Mouse (Mus musculus): ENCODE measurements around the gene Gm20431. TPM values are rescaled to one million over a fixed set of nuclear protein-coding genes. Genes with fewer than 3 reads are reported as not detected.
A peak's percentile ranks its signal among the peaks of the same experiment; 100 is the strongest.

The Gm20431 gene
- polyA plus RNA-seq, 1 experiment from 2014 or later: 2.0 TPM

- Histone ChIP-seq H3K4me2 (ENCODE audit: low read depth, low read length) (peak overlapping the region; percentile 21), H3K27ac (ENCODE audit: low read length) (peak overlapping the region; percentile 86), H3K27me3 (replicated peaks; ENCODE audit: control insufficient read depth, insufficient read depth, low read length) (no peaks in the 10 kb centered on the region), H3K9ac (ENCODE audit: low read depth, low read length) (peak overlapping the region; percentile 45), H3K9me3 (ENCODE audit: control insufficient read depth, low read length) (no peaks in the 10 kb centered on the region; the same call in 1 of the 2 replicates), H3K4me1 (ENCODE audit: control insufficient read depth, insufficient read depth, low read length) (peaks cover 20% of the 10 kb centered on the region), H3K36me3 (ENCODE audit: control insufficient read depth, insufficient read depth, low read length) (no peaks in the 10 kb centered on the region), H3K4me3 (ENCODE audit: low read length) (no peak overlapping the region)
- peak; percentile 76 for ATAC-seq
- 37% methylated on average over 5 of the region's 5 CpGs for WGBS
Observed at GRCm38 (mm10) chr2:167697902-167698301, 36.6 kb upstream of the Gm20431 start.

GRCm38 (mm10) chr2:167696143-167696542, 34.8 kb upstream of the Gm20431 start:
- Histone ChIP-seq H3K9me3 (ENCODE audit: control insufficient read depth, low read length) (no peaks in the 10 kb centered on the region; the same call in 1 of the 2 replicates), H3K4me2 (ENCODE audit: low read depth, low read length) (no peak overlapping the region), H3K4me3 (ENCODE audit: low read length) (no peak overlapping the region), H3K36me3 (ENCODE audit: control insufficient read depth, insufficient read depth, low read length) (peaks cover 4% of the 10 kb centered on the region; the same call in 1 of the 2 replicates), H3K4me1 (ENCODE audit: control insufficient read depth, insufficient read depth, low read length) (peaks cover 27% of the 10 kb centered on the region), H3K27ac (ENCODE audit: low read length) (peak overlapping the region; percentile 63), H3K9ac (ENCODE audit: low read depth, low read length) (peak overlapping the region; percentile 46), H3K27me3 (replicated peaks; ENCODE audit: control insufficient read depth, insufficient read depth, low read length) (no peaks in the 10 kb centered on the region)
- no peak for ATAC-seq
- 78% methylated on average over 7 of the region's 7 CpGs for WGBS

GRCm38 (mm10) chr2:167695491-167695890, 34.2 kb upstream of the Gm20431 start:
- Histone ChIP-seq H3K4me3 (ENCODE audit: low read length) (no peak overlapping the region), H3K9ac (ENCODE audit: low read depth, low read length) (peak overlapping the region; percentile 46; the same call in 1 of the 2 replicates), H3K27me3 (replicated peaks; ENCODE audit: control insufficient read depth, insufficient read depth, low read length) (no peaks in the 10 kb centered on the region), H3K4me1 (ENCODE audit: control insufficient read depth, insufficient read depth, low read length) (peaks cover 32% of the 10 kb centered on the region), H3K9me3 (ENCODE audit: control insufficient read depth, low read length) (no peaks in the 10 kb centered on the region; the same call in 1 of the 2 replicates), H3K36me3 (ENCODE audit: control insufficient read depth, insufficient read depth, low read length) (peaks cover 4% of the 10 kb centered on the region; the same call in 1 of the 2 replicates), H3K4me2 (ENCODE audit: low read depth, low read length) (no peak overlapping the region), H3K27ac (ENCODE audit: low read length) (peak overlapping the region; percentile 63)
- 82% methylated on average over 14 of the region's 14 CpGs for WGBS
- no peak for ATAC-seq

GRCm38 (mm10) chr2:167694963-167695362, 33.7 kb upstream of the Gm20431 start:
- Histone ChIP-seq H3K36me3 (ENCODE audit: control insufficient read depth, insufficient read depth, low read length) (peaks cover 4% of the 10 kb centered on the region; the same call in 1 of the 2 replicates), H3K27ac (ENCODE audit: low read length) (no peak overlapping the region), H3K4me2 (ENCODE audit: low read depth, low read length) (no peak overlapping the region), H3K4me1 (ENCODE audit: control insufficient read depth, insufficient read depth, low read length) (peaks cover 34% of the 10 kb centered on the region), H3K9ac (ENCODE audit: low read depth, low read length) (no peak overlapping the region), H3K9me3 (ENCODE audit: control insufficient read depth, low read length) (no peaks in the 10 kb centered on the region; the same call in 1 of the 2 replicates), H3K27me3 (replicated peaks; ENCODE audit: control insufficient read depth, insufficient read depth, low read length) (no peaks in the 10 kb centered on the region), H3K4me3 (ENCODE audit: low read length) (no peak overlapping the region)
- 94% methylated on average over 7 of the region's 7 CpGs for WGBS
- ATAC-seq: no peak

GRCm38 (mm10) chr2:167694244-167694643, 32.9 kb upstream of the Gm20431 start:
- H3K4me1 ChIP-seq (ENCODE audit: control insufficient read depth, insufficient read depth, low read length): peaks cover 34% of the 10 kb centered on the region
- no peak overlapping the region for H3K9ac ChIP-seq (ENCODE audit: low read depth, low read length)
- H3K36me3 ChIP-seq (ENCODE audit: control insufficient read depth, insufficient read depth, low read length): peaks cover 4% of the 10 kb centered on the region; the same call in 1 of the 2 replicates
- no peak for ATAC-seq
- WGBS: 44% methylated on average over 1 of the region's 1 CpGs
- no peaks in the 10 kb centered on the region; the same call in 1 of the 2 replicates for H3K9me3 ChIP-seq (ENCODE audit: control insufficient read depth, low read length)
- H3K27ac ChIP-seq (ENCODE audit: low read length): no peak overlapping the region
- no peak overlapping the region for H3K4me2 ChIP-seq (ENCODE audit: low read depth, low read length)
- no peak overlapping the region for H3K4me3 ChIP-seq (ENCODE audit: low read length)
- no peaks in the 10 kb centered on the region for H3K27me3 ChIP-seq (replicated peaks; ENCODE audit: control insufficient read depth, insufficient read depth, low read length)

GRCm38 (mm10) chr2:167693540-167693939, 32.2 kb upstream of the Gm20431 start:
- H3K36me3 ChIP-seq (ENCODE audit: control insufficient read depth, insufficient read depth, low read length): peaks cover 4% of the 10 kb centered on the region; the same call in 1 of the 2 replicates
- H3K4me2 ChIP-seq (ENCODE audit: low read depth, low read length): no peak overlapping the region
- no peak overlapping the region for H3K4me3 ChIP-seq (ENCODE audit: low read length)
- H3K27ac ChIP-seq (ENCODE audit: low read length): no peak overlapping the region
- no peaks in the 10 kb centered on the region for H3K27me3 ChIP-seq (replicated peaks; ENCODE audit: control insufficient read depth, insufficient read depth, low read length)
- no peak overlapping the region for H3K9ac ChIP-seq (ENCODE audit: low read depth, low read length)
- no peaks in the 10 kb centered on the region; the same call in 1 of the 2 replicates for H3K9me3 ChIP-seq (ENCODE audit: control insufficient read depth, low read length)
- ATAC-seq: no peak
- H3K4me1 ChIP-seq (ENCODE audit: control insufficient read depth, insufficient read depth, low read length): peaks cover 34% of the 10 kb centered on the region
- WGBS: 74% methylated on average over 2 of the region's 2 CpGs

GRCm38 (mm10) chr2:167692831-167693230, 31.5 kb upstream of the Gm20431 start:
- 61% methylated on average over 3 of the region's 3 CpGs for WGBS
- ATAC-seq: no peak
- Histone ChIP-seq H3K4me3 (ENCODE audit: low read length) (no peak overlapping the region), H3K36me3 (ENCODE audit: control insufficient read depth, insufficient read depth, low read length) (peaks cover 4% of the 10 kb centered on the region; the same call in 1 of the 2 replicates), H3K4me2 (ENCODE audit: low read depth, low read length) (no peak overlapping the region), H3K9me3 (ENCODE audit: control insufficient read depth, low read length) (no peaks in the 10 kb centered on the region; the same call in 1 of the 2 replicates), H3K27me3 (replicated peaks; ENCODE audit: control insufficient read depth, insufficient read depth, low read length) (no peaks in the 10 kb centered on the region), H3K27ac (ENCODE audit: low read length) (no peak overlapping the region), H3K9ac (ENCODE audit: low read depth, low read length) (no peak overlapping the region), H3K4me1 (ENCODE audit: control insufficient read depth, insufficient read depth, low read length) (peaks cover 39% of the 10 kb centered on the region)

- no peak for ATAC-seq
- H3K36me3 ChIP-seq (ENCODE audit: control insufficient read depth, insufficient read depth, low read length): peaks cover 4% of the 10 kb centered on the region; the same call in 1 of the 2 replicates
- peak overlapping the region; percentile 85 for H3K4me3 ChIP-seq (ENCODE audit: low read length)
- H3K27ac ChIP-seq (ENCODE audit: low read length): peak overlapping the region; percentile 9; the same call in 1 of the 2 replicates
- H3K9ac ChIP-seq (ENCODE audit: low read depth, low read length): peak overlapping the region; percentile 72; the same call in 1 of the 2 replicates
- H3K27me3 ChIP-seq (replicated peaks; ENCODE audit: control insufficient read depth, insufficient read depth, low read length): no peaks in the 10 kb centered on the region
- no peaks in the 10 kb centered on the region; the same call in 1 of the 2 replicates for H3K9me3 ChIP-seq (ENCODE audit: control insufficient read depth, low read length)
- peaks cover 39% of the 10 kb centered on the region for H3K4me1 ChIP-seq (ENCODE audit: control insufficient read depth, insufficient read depth, low read length)
- WGBS: 89% methylated on average over 14 of the region's 14 CpGs
- peak overlapping the region; percentile 87 for H3K4me2 ChIP-seq (ENCODE audit: low read depth, low read length)
Observed at GRCm38 (mm10) chr2:167691871-167692661, 30.8 kb upstream of the Gm20431 start.

- Histone ChIP-seq H3K27ac (ENCODE audit: low read length) (peak overlapping the region; percentile 9; the same call in 1 of the 2 replicates), H3K4me1 (ENCODE audit: control insufficient read depth, insufficient read depth, low read length) (peaks cover 36% of the 10 kb centered on the region), H3K27me3 (replicated peaks; ENCODE audit: control insufficient read depth, insufficient read depth, low read length) (no peaks in the 10 kb centered on the region), H3K4me3 (ENCODE audit: low read length) (peak overlapping the region; percentile 85), H3K9me3 (ENCODE audit: control insufficient read depth, low read length) (no peaks in the 10 kb centered on the region; the same call in 1 of the 2 replicates), H3K4me2 (ENCODE audit: low read depth, low read length) (peak overlapping the region; percentile 87), H3K36me3 (ENCODE audit: control insufficient read depth, insufficient read depth, low read length) (peaks cover 4% of the 10 kb centered on the region; the same call in 1 of the 2 replicates), H3K9ac (ENCODE audit: low read depth, low read length) (peak overlapping the region; percentile 72)
- 89% methylated on average over 6 of the region's 6 CpGs for WGBS
- no peak for ATAC-seq
Observed at GRCm38 (mm10) chr2:167691410-167691809, 30.1 kb upstream of the Gm20431 start.
